Mouse (Mus musculus) ES-Bruce4 (cell line): ENCODE measurements around the gene Gm17359.

ENCODE experiments used
- CTCF ChIP-seq: IDR thresholded peaks from one replicate; pipeline ENCODE4 v1.8.1; 2011; ENCODE audit warnings: low read depth, low read length
- EP300 ChIP-seq: IDR thresholded peaks from 2 replicates; pipeline ENCODE4 v1.6.1; 2011; ENCODE audit warnings: low read depth, low read length; ENCODE audit not compliant: insufficient read depth
- POLR2A ChIP-seq: IDR thresholded peaks from one replicate; pipeline ENCODE4 v1.8.1; 2011; ENCODE audit warnings: low read length; ENCODE audit not compliant: insufficient read depth

DNA sequence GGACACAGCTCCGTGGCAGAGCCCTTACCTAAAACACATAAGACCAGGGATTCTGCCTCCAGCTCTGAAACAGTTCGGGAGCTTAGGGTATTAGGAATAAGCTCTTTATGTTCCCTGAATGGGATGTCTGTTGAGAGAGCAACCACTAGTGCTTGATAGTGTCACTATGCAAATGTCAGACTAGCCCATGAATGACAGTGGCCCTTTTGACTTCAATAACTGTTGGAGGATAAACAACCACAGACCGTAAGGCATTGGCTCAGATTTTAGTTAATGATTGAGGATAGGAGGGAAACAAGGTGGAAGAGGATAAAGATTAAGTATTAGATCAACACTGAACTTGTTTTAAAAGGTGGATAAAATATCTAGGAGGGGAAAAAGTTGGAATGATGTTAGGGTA, 41.6 kb downstream of the Gm17359 start:
- TF ChIP-seq POLR2A (no peak), EP300 (no peak), CTCF (no peak)
